Mouse (Mus musculus) ES-E14 (cell line): ENCODE results near the gene Nfib.

ENCODE experiments used
- CHD2 ChIP-seq: IDR thresholded peaks from 2 replicates; pipeline ENCODE4 v1.6.1; 2014; ENCODE audit warnings: mild to moderate bottlenecking, low read depth, low read length, inconsistent platforms
- HCFC1 ChIP-seq: IDR thresholded peaks from 2 replicates; pipeline ENCODE4 v1.6.1; 2012; ENCODE audit warnings: low read length, inconsistent platforms, borderline replicate concordance; ENCODE audit not compliant: insufficient read depth
- MAFK ChIP-seq: IDR thresholded peaks from 2 replicates; pipeline ENCODE4 v1.6.1; 2014; ENCODE audit warnings: mild to moderate bottlenecking, low read depth, low read length, inconsistent platforms; ENCODE audit not compliant: insufficient read depth
- ZC3H11A ChIP-seq: IDR thresholded peaks from 2 replicates; pipeline ENCODE4 v1.6.1; 2012; ENCODE audit warnings: low read depth, mild to moderate bottlenecking, inconsistent platforms, low read length, borderline replicate concordance
- ZNF384 ChIP-seq: IDR thresholded peaks from 2 replicates; pipeline ENCODE4 v1.6.1; 2012; ENCODE audit warnings: low read depth, low read length, inconsistent platforms

GRCm38 (mm10) chr4:82333413-82333812 lies 372.1 kb downstream of the Nfib start:
- TF ChIP-seq CHD2 (no peak), MAFK (no peak), ZNF384 (no peak), ZC3H11A (no peak), HCFC1 (no peak)
